Mouse (Mus musculus) retina, postnatal 1 day (tissue): ENCODE measurements around the gene Tmem232.
"Not testable (repeated sequence)": the region's sequence is repeated elsewhere in the genome, so short reads cannot be mapped to it uniquely, and the experiment has no call there.

Experiments used
- DNase-seq: peaks from one replicate; pipeline ENCODE4 v3.0.0-alpha.2; 2012

Gene Tmem232

GRCm38 (mm10) chr17:65540441-65541272 is at the start of gene Tmem232:
Gene Tmem232 (minus strand): TSS chr17:65540782.
- DNase-seq: peak; percentile 73

DNA sequence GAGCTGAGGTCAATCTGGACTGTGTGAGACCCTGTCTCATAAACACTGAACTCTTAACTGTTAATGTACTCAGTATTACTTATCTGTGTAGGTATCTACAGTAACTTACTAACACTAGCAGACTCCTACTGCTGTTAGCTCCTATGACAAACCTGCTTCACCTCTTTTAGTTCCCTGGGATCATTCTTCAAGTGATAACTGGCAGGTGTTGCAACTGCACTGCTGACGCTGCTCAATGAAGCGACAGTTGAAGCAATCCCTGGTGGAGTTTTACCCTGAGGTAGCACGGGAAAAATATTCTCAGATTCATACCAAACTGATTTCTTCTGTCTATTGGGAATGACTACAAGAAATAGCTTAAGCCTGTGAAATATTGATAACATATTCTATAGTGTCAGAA is 46.3 kb upstream of the Tmem232 start:
- DNase-seq: no peak

DNA sequence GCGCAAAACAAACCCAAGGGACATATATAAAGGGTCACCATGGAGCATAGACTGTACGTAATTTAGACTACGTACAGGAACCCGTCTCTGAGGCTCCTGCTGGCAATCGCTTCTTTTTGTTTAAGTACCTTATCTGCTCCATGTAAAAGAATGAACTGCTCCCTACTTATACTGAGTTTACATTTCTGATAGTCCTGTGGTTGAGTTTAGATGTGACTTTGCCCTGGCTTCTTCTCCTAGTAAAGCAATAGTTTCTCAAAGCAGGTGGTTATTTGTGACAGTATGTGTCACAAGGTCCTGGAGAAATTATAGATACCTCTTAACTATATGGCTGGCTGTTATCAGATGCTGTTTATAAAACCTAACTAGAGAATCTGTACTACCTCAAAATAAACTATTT is 40.9 kb upstream of the Tmem232 start:
- no peak for DNase-seq

GRCm38 (mm10) chr17:65579766-65580165 is 39.2 kb upstream of the Tmem232 start:
- DNase-seq: no peak

DNA sequence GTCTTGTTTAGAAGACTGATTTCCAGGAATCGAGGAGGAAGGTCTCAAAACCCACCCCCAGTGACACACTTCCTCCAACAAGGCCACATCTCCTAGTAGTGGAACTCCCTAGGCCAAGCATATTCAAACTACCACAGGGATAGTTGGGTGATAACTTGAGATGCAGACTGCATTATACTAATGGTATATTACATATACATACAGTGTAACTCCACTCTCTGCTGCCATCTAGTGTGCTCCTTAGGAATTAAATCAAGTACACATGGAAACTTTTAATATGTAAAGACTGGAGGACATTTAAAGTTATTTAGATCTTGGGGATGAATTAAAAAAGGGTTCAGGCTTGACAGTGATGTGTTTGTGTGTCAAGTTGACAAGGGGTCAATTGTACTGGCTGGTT is 34.8 kb upstream of the Tmem232 start:
- peak; percentile 58 for DNase-seq

DNA sequence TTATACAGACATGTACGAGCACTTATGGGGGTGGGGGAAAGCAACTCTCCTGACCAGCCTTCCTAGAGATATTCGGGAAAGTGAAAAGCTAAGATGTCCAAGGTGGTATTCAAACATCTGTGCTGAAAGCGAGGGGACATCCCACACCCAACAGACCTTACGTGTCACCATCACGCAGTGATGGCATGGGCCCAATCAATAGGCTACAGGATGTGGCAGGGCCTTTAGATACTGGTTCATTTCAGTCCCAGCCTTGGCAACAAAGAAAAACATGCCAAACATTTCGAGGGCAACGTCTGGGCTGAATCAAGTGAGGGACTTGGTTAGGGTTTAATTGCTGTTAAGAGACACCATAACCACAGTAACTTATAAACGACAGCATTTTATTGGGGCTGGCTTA is 34.3 kb upstream of the Tmem232 start:
- DNase-seq: no peak

DNA sequence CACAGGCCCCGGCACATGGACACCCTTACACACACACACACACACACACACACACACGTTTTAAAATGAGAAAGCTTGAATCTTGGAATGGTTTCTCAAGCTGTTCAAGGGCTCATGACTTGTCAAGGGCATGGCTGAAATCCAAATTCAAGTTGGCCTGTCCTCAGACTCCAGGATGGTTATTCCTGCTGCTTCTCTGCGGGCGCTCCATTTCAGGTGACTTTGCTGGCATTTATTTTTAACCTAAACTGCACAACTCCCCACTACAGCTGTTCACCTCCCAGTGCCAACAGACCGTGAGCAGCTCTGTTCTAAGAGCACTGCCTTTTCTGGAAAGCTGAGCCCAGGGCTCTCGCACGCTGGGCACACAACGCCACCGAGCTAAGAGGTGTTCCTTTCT is 31.3 kb upstream of the Tmem232 start:
- DNase-seq: no peak

GRCm38 (mm10) chr17:65571466-65571865 is 30.9 kb upstream of the Tmem232 start:
- no peak for DNase-seq

GRCm38 (mm10) chr17:65564189-65564588 is 23.6 kb upstream of the Tmem232 start:
- DNase-seq: no peak

DNA sequence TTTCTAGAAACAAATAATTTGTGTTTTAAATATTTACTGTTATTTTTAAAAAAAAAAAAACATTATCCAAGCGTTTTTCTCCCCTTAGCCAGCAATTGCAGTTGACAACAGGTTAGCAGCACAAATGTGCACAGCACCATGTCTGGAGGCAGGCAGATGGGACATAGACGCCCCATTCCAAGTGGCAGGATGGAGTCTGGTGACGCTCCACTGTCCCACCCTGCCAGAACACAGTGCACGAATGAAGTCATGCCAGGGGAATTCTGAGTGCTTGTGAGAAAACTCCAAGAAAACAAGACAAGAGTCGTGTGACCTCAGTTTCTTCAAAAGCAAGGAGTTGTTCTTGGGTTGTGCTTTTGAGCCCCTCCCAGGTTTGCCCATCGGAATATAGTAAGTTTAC is 22.8 kb upstream of the Tmem232 start:
- no peak for DNase-seq

DNA sequence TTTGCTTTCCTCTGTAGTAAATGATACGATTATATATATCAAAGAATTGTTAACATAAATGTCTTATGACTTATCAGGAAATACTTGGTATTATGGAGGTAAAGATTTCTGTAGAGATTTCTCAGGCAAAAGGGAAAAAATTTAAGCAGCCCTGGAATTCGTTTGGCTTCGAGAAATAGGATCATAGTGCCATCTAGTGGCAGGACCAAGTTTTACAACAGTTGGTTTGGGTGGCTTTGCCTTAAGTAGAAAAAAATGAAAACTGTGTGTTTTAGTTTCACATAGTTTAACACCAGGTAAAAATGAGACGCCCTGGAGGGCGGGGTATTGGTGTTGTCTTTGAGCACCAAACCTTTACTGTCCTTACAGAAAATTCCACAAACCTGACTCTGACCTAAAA is 22.2 kb upstream of the Tmem232 start:
- peak; percentile 76 for DNase-seq

DNA sequence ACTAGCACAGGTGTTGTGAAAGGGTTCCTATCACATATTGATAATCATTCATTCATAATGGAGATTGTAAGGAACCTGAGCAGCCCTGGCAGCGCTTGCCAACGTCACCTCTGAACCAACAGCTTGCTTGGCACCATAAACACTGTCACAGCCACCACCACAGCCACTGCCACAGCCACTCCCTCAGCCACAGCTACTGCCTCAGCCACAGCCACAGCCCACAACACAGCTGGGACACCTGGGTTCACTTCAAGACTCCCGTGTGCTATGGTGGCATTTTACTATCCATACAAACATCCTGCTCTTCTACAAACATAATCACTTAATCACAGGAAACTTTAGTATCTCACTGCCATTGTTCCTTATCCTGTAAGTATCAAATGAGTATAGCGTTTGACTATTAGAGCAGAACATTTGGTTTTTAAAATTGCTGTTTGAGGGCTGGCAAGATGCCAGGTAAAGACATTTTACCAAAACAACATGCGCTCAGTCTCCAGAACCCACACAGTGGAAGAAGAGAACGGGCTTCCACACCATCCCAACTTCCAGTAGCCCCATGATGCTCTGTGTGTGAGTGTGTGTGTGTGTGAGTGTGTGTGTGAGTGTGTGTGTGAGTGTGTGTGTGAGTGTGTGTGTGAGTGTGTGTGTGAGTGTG is 20.9 kb upstream of the Tmem232 start:
- DNase-seq: no peak

GRCm38 (mm10) chr17:65559273-65559672 is 18.7 kb upstream of the Tmem232 start:
- peak; percentile 45 for DNase-seq

DNA sequence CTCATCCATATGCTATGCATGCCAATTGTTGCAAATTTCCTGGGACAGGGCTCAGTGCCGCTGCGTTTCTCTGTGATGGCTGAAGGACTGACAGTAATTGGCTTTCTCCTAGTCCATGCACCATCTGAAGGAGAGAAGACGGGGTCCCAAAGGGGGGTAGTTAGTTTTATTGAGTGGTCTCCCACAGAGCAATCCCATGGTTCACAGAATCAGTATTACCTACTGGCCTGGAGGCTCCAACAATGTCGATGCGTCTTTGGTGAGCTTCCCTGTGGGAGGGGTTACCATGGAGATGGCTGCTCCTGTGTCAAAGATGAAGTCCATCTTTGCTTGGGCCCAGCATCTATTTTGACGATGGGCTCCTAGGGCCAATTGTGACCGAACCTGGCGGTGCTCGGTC is 18.2 kb upstream of the Tmem232 start:
- peak; percentile 20 for DNase-seq

GRCm38 (mm10) chr17:65558217-65558616 is 17.6 kb upstream of the Tmem232 start:
- peak; percentile 86 for DNase-seq

- DNase-seq: no peak
Measured at GRCm38 (mm10) chr17:65557212-65557611, 16.6 kb upstream of the Tmem232 start.

GRCm38 (mm10) chr17:65556798-65557197 is 16.2 kb upstream of the Tmem232 start:
- DNase-seq: no peak

DNA sequence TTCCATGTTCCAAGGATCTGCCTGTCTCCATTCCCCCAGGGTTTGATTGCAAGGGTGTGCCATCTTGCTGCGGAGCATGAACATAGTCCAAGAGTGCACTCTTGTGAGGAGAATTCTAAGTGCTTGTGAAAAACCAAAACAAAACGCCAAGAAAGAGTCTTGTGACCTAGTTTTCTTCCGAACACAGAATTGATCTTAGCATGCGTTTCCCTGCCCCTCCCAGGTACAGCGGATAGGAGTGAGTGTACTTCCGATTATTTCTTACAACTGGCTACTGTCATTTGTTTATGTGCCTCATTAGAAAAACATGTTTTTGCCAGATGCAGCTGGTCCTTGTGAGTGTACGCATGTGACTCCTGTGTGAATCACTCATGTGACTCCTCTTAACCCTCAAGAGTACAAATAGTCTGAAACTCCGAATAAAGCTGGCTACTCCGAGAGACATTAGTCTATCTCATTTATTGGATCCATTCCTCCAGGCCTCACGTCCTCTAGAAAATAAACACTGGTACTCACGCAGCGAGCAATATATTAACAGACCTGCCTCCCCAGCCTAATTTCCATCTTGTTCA is 11.9 kb upstream of the Tmem232 start:
- no peak for DNase-seq

- no peak for DNase-seq
Measured at GRCm38 (mm10) chr17:65550357-65550756, 9.8 kb upstream of the Tmem232 start.

DNA sequence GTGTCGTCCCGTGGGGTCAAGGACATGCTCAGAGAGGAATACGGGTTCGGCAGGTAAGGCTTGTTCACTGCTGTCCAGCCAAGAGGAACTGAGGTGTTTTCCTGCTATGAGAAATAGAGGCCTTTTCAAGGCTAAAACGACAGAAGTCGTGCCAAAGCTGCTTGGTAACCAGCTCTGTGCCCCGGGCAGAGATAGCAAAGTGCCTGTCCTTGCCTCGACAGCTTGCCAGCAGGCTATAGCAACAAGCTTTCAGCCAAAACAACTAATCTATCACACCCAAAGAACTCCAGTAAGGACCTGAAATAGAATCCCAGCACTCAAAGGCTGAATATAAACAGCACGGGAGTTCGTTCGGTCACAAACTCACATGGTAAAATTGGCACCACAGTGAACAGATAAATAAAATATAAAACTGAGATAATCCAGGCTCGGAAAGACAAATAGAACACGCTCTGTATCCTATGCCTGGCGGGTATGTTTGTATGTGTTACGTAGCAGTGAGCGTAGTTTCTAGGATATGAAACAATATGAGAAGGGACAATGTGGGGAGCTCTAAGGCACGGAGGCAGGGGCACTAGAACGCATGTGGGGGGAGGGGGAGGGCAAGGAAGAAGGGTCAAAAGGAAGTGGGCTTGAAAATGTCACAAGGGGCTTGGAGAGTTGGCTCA is 8.2 kb upstream of the Tmem232 start:
- DNase-seq: no peak

GRCm38 (mm10) chr17:65546221-65546620 is 5.6 kb upstream of the Tmem232 start:
- DNase-seq: not testable (repeated sequence)

GRCm38 (mm10) chr17:65536156-65536555 is 4.4 kb downstream of the Tmem232 start:
- DNase-seq: peak; percentile 73

- DNase-seq: not testable (repeated sequence)
Measured at GRCm38 (mm10) chr17:65532381-65532780, 8.2 kb downstream of the Tmem232 start.
